Mouse (Mus musculus) stomach, embryonic 15.5 days (tissue): Measurements from ENCODE around the gene Ccdc146. TPM values are rescaled to one million over a fixed set of nuclear protein-coding genes. Genes with fewer than 3 reads are reported as not detected.
"Not testable (repeated sequence)": the region's sequence is repeated elsewhere in the genome, so short reads cannot be mapped to it uniquely, and the experiment has no call there.

Source experiments
- ATAC-seq: fragments of 200-750 bp; cut with Nextera tagmentation; 2 replicates; pipeline ENCODE4 v1.8.0; 2017; ENCODE audit warnings: low read depth, moderate number of reproducible peaks, moderate TSS enrichment; ENCODE audit not compliant: insufficient read depth, low FRiP score
- H3K27ac ChIP-seq: fragments of 300-500 bp; sonication (generic); 2 replicates; pipeline ENCODE4 v1.5.1; 2015; ENCODE audit warnings: mild to moderate bottlenecking, inconsistent platforms
- H3K27me3 ChIP-seq: fragments of 300-500 bp; sonication (generic); replicated peaks from 2 replicates; pipeline ENCODE4 v1.6.1; 2015; ENCODE audit warnings: inconsistent platforms
- H3K36me3 ChIP-seq: fragments of 300-500 bp; sonication (generic); 2 replicates; pipeline ENCODE4 v1.6.1; 2015; ENCODE audit warnings: inconsistent platforms
- H3K4me1 ChIP-seq: fragments of 300-500 bp; sonication (generic); 2 replicates; pipeline ENCODE4 v1.6.1; 2015; ENCODE audit warnings: inconsistent platforms
- H3K4me2 ChIP-seq: fragments of 300-500 bp; sonication (generic); 2 replicates; pipeline ENCODE4 v1.6.1; 2015; ENCODE audit warnings: mild to moderate bottlenecking, inconsistent platforms
- H3K4me3 ChIP-seq: fragments of 300-500 bp; sonication (generic); replicated peaks from 2 replicates; pipeline ENCODE4 v1.5.1; 2015; ENCODE audit warnings: inconsistent platforms
- H3K9ac ChIP-seq: fragments of 300-500 bp; sonication (generic); 2 replicates; pipeline ENCODE4 v1.6.1; 2015; ENCODE audit warnings: inconsistent platforms
- H3K9me3 ChIP-seq: fragments of 300-500 bp; sonication (generic); 2 replicates; pipeline ENCODE4 v1.6.1; 2016; ENCODE audit warnings: inconsistent platforms
- WGBS: fragments of 180-500 bp; shearing (Covaris S2); methylation state at CpG from one replicate; pipeline ENCODE4 v1.1.7; 2015; 5-methylcytosine and 5-hydroxymethylcytosine counted together
- polyA plus RNA-seq: library from polyadenylated mRNA; unstranded; fragments of >200 nt; fragmentation: Nextera tagmentation; extraction: Ambion mirVana; gene quantifications from 2 replicates; pipeline ENCODE4 v1.2.1, GENCODE M21; 2015

Gene Ccdc146
- polyA plus RNA-seq, 1 experiment from 2014 or later, result 0.62 TPM

DNA sequence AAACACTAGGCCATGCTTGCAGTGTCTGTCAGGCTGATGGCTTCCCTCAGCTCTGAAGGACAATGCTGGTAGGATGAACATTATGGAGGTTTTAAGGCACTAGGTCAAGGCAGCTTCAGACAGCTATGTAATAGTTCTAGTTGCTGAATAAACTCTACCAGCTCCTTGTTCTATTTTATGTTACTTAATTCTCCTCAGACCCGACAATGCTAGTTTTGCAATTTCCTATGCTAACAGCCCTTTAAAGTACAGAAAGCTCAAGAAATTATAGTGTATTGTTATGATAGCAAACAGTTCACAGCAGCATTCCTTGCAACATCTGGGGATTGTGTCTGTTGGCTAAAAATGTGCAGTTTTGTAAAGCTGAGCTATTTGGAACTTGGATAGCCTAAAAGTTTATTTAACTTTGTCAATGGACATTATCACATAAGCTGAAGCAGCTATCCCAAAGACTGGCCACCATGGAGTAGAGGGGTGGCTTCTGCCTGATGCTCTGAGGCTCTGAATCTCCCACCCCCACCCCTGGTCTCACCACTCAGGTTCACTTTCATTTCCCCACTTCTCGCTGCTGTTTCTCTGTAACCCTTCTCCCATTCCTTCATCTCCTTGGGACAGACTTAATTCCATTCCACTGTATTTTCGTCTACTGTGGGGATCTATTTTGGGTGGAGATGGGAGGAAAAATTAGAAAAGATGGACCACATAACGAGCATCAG, 58.0 kb downstream of the Ccdc146 start:
- Histone ChIP-seq H3K4me1 (no peaks in the 10 kb centered on the region), H3K27ac (no peak overlapping the region), H3K27me3 (no peaks in the 10 kb centered on the region), H3K36me3 (no peaks in the 10 kb centered on the region), H3K9ac (no peak overlapping the region), H3K4me2 (no peak overlapping the region), H3K9me3 (no peaks in the 10 kb centered on the region), H3K4me3 (no peak overlapping the region)
- no peak for ATAC-seq
- 65% methylated on average over 4 of the region's 4 CpGs for WGBS

DNA sequence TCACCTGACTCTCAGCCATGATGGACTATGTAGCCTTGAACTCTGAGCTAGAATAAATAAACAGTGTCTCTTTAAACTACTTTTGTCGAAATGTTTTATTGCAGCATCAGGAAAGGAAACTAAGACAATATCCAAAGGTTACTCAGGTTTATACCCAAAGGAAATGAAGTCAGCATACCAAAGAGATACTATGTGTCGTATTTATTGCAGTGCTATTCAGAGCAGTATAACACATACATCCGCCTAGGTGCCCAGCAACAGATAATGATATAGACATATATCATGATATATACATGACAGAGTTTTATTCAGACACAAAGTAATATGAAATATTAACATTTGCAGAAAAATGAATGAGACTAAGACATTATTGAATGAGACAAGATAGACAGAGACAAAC, 61.1 kb downstream of the Ccdc146 start:
- H3K27ac ChIP-seq, result no peak overlapping the region
- 61% methylated on average over 3 of the region's 3 CpGs for WGBS
- no peaks in the 10 kb centered on the region for H3K9me3 ChIP-seq
- no peaks in the 10 kb centered on the region for H3K4me1 ChIP-seq
- H3K9ac ChIP-seq, result no peak overlapping the region
- H3K36me3 ChIP-seq, result no peaks in the 10 kb centered on the region
- H3K27me3 ChIP-seq, result no peaks in the 10 kb centered on the region
- no peak overlapping the region for H3K4me2 ChIP-seq
- H3K4me3 ChIP-seq, result no peak overlapping the region
- ATAC-seq, result no peak

- ATAC-seq, result no peak
Measured at GRCm38 (mm10) chr5:21358648-21359047, 65.8 kb downstream of the Ccdc146 start.

DNA sequence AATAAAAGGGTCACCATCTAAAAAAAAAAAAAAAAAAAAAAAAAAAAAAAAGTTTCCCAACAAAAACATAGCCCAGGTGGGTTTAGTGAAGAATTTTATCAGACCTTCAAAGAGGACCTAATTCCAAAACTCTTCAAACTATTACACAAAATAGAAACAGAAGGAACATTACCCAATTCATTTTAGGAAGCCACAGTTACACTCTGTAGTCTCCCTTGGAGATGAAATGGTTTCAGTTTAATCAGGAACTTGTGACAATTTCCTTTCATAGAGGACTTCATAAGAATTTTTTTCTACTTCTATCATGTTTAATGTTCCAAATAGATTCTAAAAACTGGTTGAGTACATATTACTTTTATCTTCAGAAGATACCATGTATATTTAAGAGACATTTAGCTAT, 72.8 kb downstream of the Ccdc146 start:
- ATAC-seq, result no peak
- H3K36me3 ChIP-seq, result no peaks in the 10 kb centered on the region
- H3K27ac ChIP-seq, result no peak overlapping the region
- H3K4me2 ChIP-seq, result no peak overlapping the region
- H3K9ac ChIP-seq, result no peak overlapping the region
- H3K4me3 ChIP-seq, result no peak overlapping the region
- no peaks in the 10 kb centered on the region for H3K9me3 ChIP-seq
- no peaks in the 10 kb centered on the region for H3K4me1 ChIP-seq
- H3K27me3 ChIP-seq, result no peaks in the 10 kb centered on the region

More at GRCm38 (mm10) chr5:21358648-21359047, 65.8 kb downstream of the Ccdc146 start:
- Histone ChIP-seq H3K4me3 (no peak overlapping the region), H3K9me3 (no peaks in the 10 kb centered on the region), H3K27me3 (no peaks in the 10 kb centered on the region), H3K9ac (no peak overlapping the region), H3K27ac (no peak overlapping the region), H3K4me2 (no peak overlapping the region), H3K36me3 (no peaks in the 10 kb centered on the region), H3K4me1 (no peaks in the 10 kb centered on the region)
- 73% methylated on average over 3 of the region's 3 CpGs for WGBS

- H3K36me3 ChIP-seq, result no peaks in the 10 kb centered on the region
- ATAC-seq, result no peak
- 81% methylated on average over 7 of the region's 7 CpGs for WGBS
- H3K4me1 ChIP-seq, result no peaks in the 10 kb centered on the region
- H3K27me3 ChIP-seq, result no peaks in the 10 kb centered on the region
- H3K9ac ChIP-seq, result no peak overlapping the region
- no peak overlapping the region for H3K27ac ChIP-seq
- H3K4me3 ChIP-seq, result no peak overlapping the region
- H3K4me2 ChIP-seq, result no peak overlapping the region
- no peaks in the 10 kb centered on the region for H3K9me3 ChIP-seq
Measured at GRCm38 (mm10) chr5:21348366-21348765, 76.1 kb downstream of the Ccdc146 start.

DNA sequence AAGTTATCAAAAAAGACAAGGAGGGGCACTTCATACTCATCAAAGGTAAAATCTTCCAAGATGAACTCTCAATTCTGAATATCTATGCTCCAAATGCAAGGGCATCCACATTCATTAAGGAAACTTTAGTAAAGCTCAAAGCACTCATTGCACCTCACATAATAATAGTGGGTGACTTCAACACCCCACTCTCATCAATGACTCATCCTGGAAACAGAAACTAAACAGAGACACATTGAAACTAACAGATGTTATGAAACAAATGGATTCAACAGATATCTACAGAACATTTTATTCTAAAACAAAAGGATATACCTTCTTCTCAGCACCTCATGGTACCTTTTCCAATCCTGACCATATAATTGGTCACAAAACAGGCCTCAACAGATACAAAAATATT, 82.2 kb downstream of the Ccdc146 start:
- not testable (repeated sequence) for H3K4me3 ChIP-seq, H3K27me3 ChIP-seq, ATAC-seq

GRCm38 (mm10) chr5:21332119-21332518, 92.4 kb downstream of the Ccdc146 start:
- WGBS, result 86% methylated on average over 1 of the region's 1 CpGs
- Histone ChIP-seq H3K4me3 (no peak overlapping the region), H3K9me3 (no peaks in the 10 kb centered on the region), H3K27ac (no peak overlapping the region), H3K36me3 (no peaks in the 10 kb centered on the region), H3K4me2 (no peak overlapping the region), H3K9ac (no peak overlapping the region), H3K4me1 (peaks cover 4% of the 10 kb centered on the region), H3K27me3 (no peaks in the 10 kb centered on the region)
- no peak for ATAC-seq

More for the DNA sequence above, 82.2 kb downstream of the Ccdc146 start:
- not testable (repeated sequence) for H3K36me3 ChIP-seq, H3K9me3 ChIP-seq, H3K27ac ChIP-seq, H3K4me1 ChIP-seq, H3K4me2 ChIP-seq, H3K9ac ChIP-seq

- H3K9me3 ChIP-seq, result no peaks in the 10 kb centered on the region
- no peak overlapping the region for H3K4me3 ChIP-seq
- 64% methylated on average over 5 of the region's 5 CpGs for WGBS
- H3K4me1 ChIP-seq, result peaks cover 4% of the 10 kb centered on the region
- H3K27me3 ChIP-seq, result no peaks in the 10 kb centered on the region
- no peak overlapping the region; the same call in 1 of the 2 replicates for H3K27ac ChIP-seq
- no peaks in the 10 kb centered on the region for H3K36me3 ChIP-seq
- ATAC-seq, result peak; percentile 27; the same call in 1 of the 2 replicates
- no peak overlapping the region for H3K4me2 ChIP-seq
- H3K9ac ChIP-seq, result no peak overlapping the region
Measured at GRCm38 (mm10) chr5:21331656-21332055, 92.8 kb downstream of the Ccdc146 start.

GRCm38 (mm10) chr5:21329672-21330665, 94.5 kb downstream of the Ccdc146 start:
- H3K36me3 ChIP-seq, result no peaks in the 10 kb centered on the region
- H3K27ac ChIP-seq, result peak overlapping the region; percentile 73
- peaks cover 4% of the 10 kb centered on the region for H3K4me1 ChIP-seq
- 49% methylated on average over 11 of the region's 11 CpGs for WGBS
- no peak overlapping the region for H3K4me2 ChIP-seq
- no peaks in the 10 kb centered on the region for H3K27me3 ChIP-seq
- H3K9me3 ChIP-seq, result no peaks in the 10 kb centered on the region
- ATAC-seq, result no peak
- no peak overlapping the region for H3K9ac ChIP-seq
- no peak overlapping the region for H3K4me3 ChIP-seq

- H3K4me3 ChIP-seq, result no peak overlapping the region
- H3K4me2 ChIP-seq, result no peak overlapping the region
- no peaks in the 10 kb centered on the region for H3K36me3 ChIP-seq
- 58% methylated on average over 1 of the region's 1 CpGs for WGBS
- no peak overlapping the region for H3K9ac ChIP-seq
- H3K4me1 ChIP-seq, result peaks cover 4% of the 10 kb centered on the region
- H3K27me3 ChIP-seq, result no peaks in the 10 kb centered on the region
- H3K27ac ChIP-seq, result no peak overlapping the region
- no peak for ATAC-seq
- H3K9me3 ChIP-seq, result no peaks in the 10 kb centered on the region
Measured at GRCm38 (mm10) chr5:21328560-21328959, 95.9 kb downstream of the Ccdc146 start.

DNA sequence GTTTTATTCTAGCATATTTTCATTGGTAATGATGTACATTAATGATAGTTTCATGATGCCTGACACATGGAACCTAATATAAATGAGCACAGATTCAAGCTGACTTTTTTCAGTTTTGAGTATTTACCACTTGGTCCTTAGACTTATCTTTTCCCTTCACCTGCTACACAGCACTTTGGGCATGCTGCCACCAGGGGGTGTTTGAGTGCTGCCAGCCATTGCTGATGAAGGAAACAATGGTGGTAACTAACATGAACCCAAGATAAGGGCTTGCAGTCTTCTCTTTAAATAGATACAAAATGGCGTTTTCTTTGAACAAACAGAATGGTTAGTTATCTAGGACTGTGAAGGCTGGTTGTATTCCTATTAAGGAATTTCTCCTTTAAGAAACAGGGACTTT, 98.0 kb downstream of the Ccdc146 start:
- H3K9ac ChIP-seq, result no peak overlapping the region
- H3K4me3 ChIP-seq, result no peak overlapping the region
- H3K27me3 ChIP-seq, result no peaks in the 10 kb centered on the region
- no peak for ATAC-seq
- no peak overlapping the region for H3K27ac ChIP-seq
- H3K9me3 ChIP-seq, result no peaks in the 10 kb centered on the region
- WGBS, result 34% methylated on average over 1 of the region's 1 CpGs
- H3K36me3 ChIP-seq, result no peaks in the 10 kb centered on the region
- H3K4me2 ChIP-seq, result no peak overlapping the region
- H3K4me1 ChIP-seq, result peaks cover 6% of the 10 kb centered on the region

GRCm38 (mm10) chr5:21320138-21320537, 104.3 kb downstream of the Ccdc146 start:
- ATAC-seq, result no peak
- H3K4me3 ChIP-seq, result no peak overlapping the region

More at GRCm38 (mm10) chr5:21320138-21320537, 104.3 kb downstream of the Ccdc146 start:
- Histone ChIP-seq H3K4me2 (no peak overlapping the region), H3K36me3 (no peaks in the 10 kb centered on the region), H3K27ac (no peak overlapping the region), H3K4me1 (0 out of 2 replicates have a peak, but pooled peaks cover 2% of the 10 kb centered on the region), H3K9me3 (no peaks in the 10 kb centered on the region), H3K27me3 (no peaks in the 10 kb centered on the region), H3K9ac (no peak overlapping the region)
- 66% methylated on average over 2 of the region's 2 CpGs for WGBS
